Mouse (Mus musculus): ENCODE data around the gene Ahsg. TPM values are rescaled to one million over a fixed set of nuclear protein-coding genes. Genes with fewer than 3 reads are reported as not detected.

Ahsg gene
- total and polyA plus RNA-seq, 3 experiments = 0.43 TPM; not detected in 2

DNA sequence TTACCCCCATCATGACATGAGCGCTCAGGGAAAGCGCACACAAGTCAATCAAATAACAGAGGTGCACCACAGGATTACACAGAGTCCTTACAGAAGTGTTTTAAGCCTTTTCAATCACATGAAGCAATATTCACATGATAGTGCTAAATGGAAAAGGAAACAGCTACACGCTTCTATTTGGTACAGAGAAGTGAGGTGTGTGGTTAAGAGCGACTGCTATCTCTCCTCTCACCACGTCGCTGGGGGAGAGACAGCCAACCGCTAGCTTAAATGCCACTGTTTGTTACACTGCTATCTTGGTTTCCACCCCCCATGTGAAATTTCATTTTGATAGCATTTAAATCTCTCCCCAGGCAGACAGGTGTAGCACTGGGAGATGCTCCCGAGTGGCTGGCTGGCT is 1.4 kb upstream of the Ahsg start:
- Histone ChIP-seq H3K36me3 (replicated peaks in 1 of 2; ENCODE audit: control insufficient read depth in 1 of 2, insufficient read depth in 1 of 2, low read length in 1 of 2) (no peaks in the 10 kb centered on the region), H3K27ac (ENCODE audit: insufficient read depth, low read depth) (no peak overlapping the region), H3K79me2 (replicated peaks; ENCODE audit: control insufficient read depth, extremely low read depth, insufficient read depth, poor library complexity, severe bottlenecking) (no peaks in the 10 kb centered on the region), H3K9me3 (replicated peaks; ENCODE audit: low read length) (no peaks in the 10 kb centered on the region), H3K4me1 (ENCODE audit: control insufficient read depth in 1 of 2, insufficient read depth in 2 of 2) (peaks cover 2 to 7% of the 10 kb centered on the region in 2 experiments; a peak in 2 of 4 replicates), H3K27me3 (replicated peaks) (no peaks in the 10 kb centered on the region), H3K4me3 (replicated peaks in 1 of 3; ENCODE audit: low read depth in 2 of 3, low read length in 2 of 3, poor library complexity in 1 of 3) (no peak overlapping the region), H3K4me2 (ENCODE audit: insufficient read depth, low read depth, poor library complexity, severe bottlenecking) (no peak overlapping the region), H3K9ac (ENCODE audit: insufficient read depth, low read depth) (no peak overlapping the region)
- TF ChIP-seq MAZ (IDR thresholded peaks at IDR 0.05; ENCODE audit: low read depth, low read length) (no peak), CTCF (conservative IDR thresholded peaks at IDR 0.05 in 1 of 2, IDR thresholded peaks at IDR 0.05 in 1 of 2; ENCODE audit: low read depth in 2 of 2, low read length in 2 of 2) (no peak), POLR2AphosphoS2 (IDR thresholded peaks at IDR 0.05; ENCODE audit: low read depth, low read length) (no peak), ZMIZ1 (IDR thresholded peaks at IDR 0.05; ENCODE audit: low read depth, low read length) (no peak), EP300 (IDR thresholded peaks at IDR 0.05; ENCODE audit: low read length) (no peak), HCFC1 (IDR thresholded peaks at IDR 0.05; ENCODE audit: low read depth, low read length) (no peak), RAD21 (IDR thresholded peaks at IDR 0.05; ENCODE audit: low read depth, low read length) (no peak), USF2 (conservative IDR thresholded peaks at IDR 0.05; ENCODE audit: low read depth, low read length) (no peak), E2F4 (IDR thresholded peaks at IDR 0.05; ENCODE audit: insufficient replicate concordance, low read depth, low read length) (no peak), NRF1 (IDR thresholded peaks at IDR 0.05; ENCODE audit: low read depth, low read length) (no peak), ZC3H11A (IDR thresholded peaks at IDR 0.05; ENCODE audit: low read depth, low read length) (no peak), TCF12 (IDR thresholded peaks at IDR 0.05; ENCODE audit: low read depth, low read length) (no peak), ELF1 (IDR thresholded peaks at IDR 0.05; ENCODE audit: low read depth, low read length) (no peak), ZNF384 (IDR thresholded peaks at IDR 0.05; ENCODE audit: low read depth, low read length) (no peak)
- dilution Hi-C loops (cut with MboI; ENCODE audit: extremely low pct_ligation_motif_present, extremely low pct_unique_long_range_greater_than_20kb, low sequenced_read_pairs) = no loop called here
- DNase-seq (ENCODE audit: extremely low read depth) = no peak
- in situ Hi-C loops (cut with MboI; ENCODE audit: low pct_ligation_motif_present, low pct_unique_long_range_greater_than_20kb, low sequenced_read_pairs) = loop anchor here (5.0 to 25.0 kb wide), 2 partner anchors 163 to 548 kb away; partner anchors contain the start of gene Rtp1

DNA sequence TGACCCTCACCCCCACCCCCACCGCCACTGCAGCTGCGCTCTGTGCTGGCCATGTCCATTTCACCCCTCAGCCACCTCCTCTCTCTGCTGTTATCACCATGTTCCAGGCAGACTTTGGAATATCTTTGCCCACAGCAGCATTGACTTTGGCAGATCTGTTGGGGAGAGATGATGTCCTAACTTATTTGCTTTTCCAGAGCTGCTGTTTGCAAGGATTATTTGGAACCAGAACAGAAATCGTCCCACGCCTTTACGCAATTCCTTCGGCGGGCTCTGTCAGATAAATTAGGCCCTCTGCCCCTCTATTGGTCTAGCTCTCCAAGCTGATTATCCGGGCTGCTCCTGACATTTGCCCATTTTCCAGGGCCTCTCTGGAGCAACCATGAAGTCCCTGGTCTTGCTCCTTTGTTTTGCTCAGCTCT is 667 bp downstream of the Ahsg start:
- H3K27me3 ChIP-seq (replicated peaks) = no peaks in the 10 kb centered on the region
- 0 out of 4 replicates have a peak, but pooled peaks cover 0 to 2% of the 10 kb centered on the region in 2 experiments for H3K4me1 ChIP-seq (ENCODE audit: control insufficient read depth in 1 of 2, insufficient read depth in 2 of 2)
- DNase-seq (ENCODE audit: extremely low read depth) = no peak
- H3K36me3 ChIP-seq (replicated peaks in 1 of 2; ENCODE audit: control insufficient read depth in 1 of 2, insufficient read depth in 1 of 2, low read length in 1 of 2) = no peaks in the 10 kb centered on the region
- H3K9me3 ChIP-seq (replicated peaks; ENCODE audit: low read length) = no peaks in the 10 kb centered on the region
- dilution Hi-C loops (cut with MboI; ENCODE audit: extremely low pct_ligation_motif_present, extremely low pct_unique_long_range_greater_than_20kb, low sequenced_read_pairs) (no loop called here), in situ Hi-C loops (cut with MboI; ENCODE audit: low pct_ligation_motif_present, low pct_unique_long_range_greater_than_20kb, low sequenced_read_pairs) (loop anchor here (25.0 kb wide), 1 partner anchor 546 kb away; the partner anchor contains the start of gene Rtp1)
- no peaks in the 10 kb centered on the region for H3K79me2 ChIP-seq (replicated peaks; ENCODE audit: control insufficient read depth, extremely low read depth, insufficient read depth, poor library complexity, severe bottlenecking)
- H3K27ac ChIP-seq (ENCODE audit: insufficient read depth, low read depth) = no peak overlapping the region
- H3K4me2 ChIP-seq (ENCODE audit: insufficient read depth, low read depth, poor library complexity, severe bottlenecking) = no peak overlapping the region
- no peak overlapping the region for H3K9ac ChIP-seq (ENCODE audit: insufficient read depth, low read depth)
- H3K4me3 ChIP-seq (replicated peaks in 1 of 3; ENCODE audit: low read depth in 2 of 3, low read length in 2 of 3, poor library complexity in 1 of 3) = no peak overlapping the region
- no peak for TF ChIP-seq MAX (IDR thresholded peaks at IDR 0.05; ENCODE audit: low read length)
- no peak for TF ChIP-seq UBTF (IDR thresholded peaks at IDR 0.05; ENCODE audit: low read depth, low read length)

All from CH12.LX (cell line).